Mouse (Mus musculus) left cerebral cortex, adult 2 months (tissue): ENCODE results near the gene Mup6. TPM values are rescaled to one million over a fixed set of nuclear protein-coding genes. Genes with fewer than 3 reads are reported as not detected.

Experiments used
- total RNA-seq, 2 experiments: library from RNA; stranded (reverse); gene quantifications; 2 replicates each; pipeline ENCODE4 v1.2.3; 2021

Mup6 gene
- total RNA-seq, 2 experiments from 2014 or later, result not detected

Other genes starting within 250 kb of the Mup6 start
- 10 to 100 TPM; 22.3 to 23.1 TPM for gene Inip, start 162.7 kb upstream of the Mup6 start, total RNA-seq
- 10 to 100 TPM; 33.4 to 37.2 TPM for gene Snx30, start 158.5 kb upstream of the Mup6 start, total RNA-seq
- gene Slc46a2, start 49.2 kb upstream of the Mup6 start, total RNA-seq, result not detected
- not detected for gene Mup4, start 3.6 kb upstream of the Mup6 start, total RNA-seq
- not detected for gene Mup7, start 106.2 kb downstream of the Mup6 start, total RNA-seq
- not detected for gene Mup2, start 190.0 kb downstream of the Mup6 start, total RNA-seq